Mouse (Mus musculus) adrenal gland, postnatal 36 days (tissue): ENCODE data around the gene Speer4f2. TPM values are rescaled to one million over a fixed set of nuclear protein-coding genes. Genes with fewer than 3 reads are reported as not detected.

Experiments
- total RNA-seq, 2 experiments: library from RNA; stranded (reverse); gene quantifications; 2 replicates each; pipeline ENCODE4 v1.2.3; 2021

Speer4f2 gene
- total RNA-seq, 2 experiments from 2014 or later, result not detected

Other genes starting within 250 kb of the Speer4f2 start
- gene Speer4f1, start 102.9 kb downstream of the Speer4f2 start, total RNA-seq, result not detected
- 10 to 100 TPM; 12.4 to 16.4 TPM for gene Sema3c, start 201.1 kb downstream of the Speer4f2 start, total RNA-seq